Mouse (Mus musculus) forebrain, embryonic 12.5 days (tissue): ENCODE results near the gene Accsl. TPM values are rescaled to one million over a fixed set of nuclear protein-coding genes. Genes with fewer than 3 reads are reported as not detected.

Source experiments
- polyA plus RNA-seq: library from polyadenylated mRNA; unstranded; fragments of >200 nt; fragmentation: Nextera tagmentation; extraction: Ambion mirVana; gene quantifications from 2 replicates; pipeline ENCODE4 v1.2.1, GENCODE M21; 2016

Gene Accsl
- polyA plus RNA-seq, 1 experiment from 2014 or later: 0.31 TPM

Other genes starting within 250 kb of the Accsl start
- gene Alx4, start 226.8 kb downstream of the Accsl start, polyA plus RNA-seq: 5.2 and 5.9 TPM in 2 replicates
- gene Ext2, start 46.6 kb downstream of the Accsl start, polyA plus RNA-seq: 68.8 and 69.2 TPM in 2 replicates
- 7.8 and 8.3 TPM in 2 replicates for gene Accs, start 19.2 kb downstream of the Accsl start, polyA plus RNA-seq
- 22.1 and 25.3 TPM in 2 replicates for gene Gm13889, start 88.0 kb upstream of the Accsl start, polyA plus RNA-seq
- gene Gm27027, start 127.2 kb upstream of the Accsl start, polyA plus RNA-seq: not detected in 2 replicates
- 52.3 and 55.9 TPM in 2 replicates for gene Alkbh3, start 141.7 kb upstream of the Accsl start, polyA plus RNA-seq